21 mouse cellular contexts compared by ENCODE assay signal in genomic region chr11:56243447-56243846, GRCm38 (mm10).
DNase-seq lines count a peak whose midpoint lies in the region; ATAC-seq lines count a peak whose summit lies in the region.
"Had no signal": no experiment of that assay in that cellular context is flagged by ENCODE, and none has a peak within 500 bp of the region (broad histone marks: within the 10 kb centered on the region; RNA-seq: fewer than 3 reads in every experiment).

No protein-coding gene starts in this region.

- H3K4me1 ChIP-seq in forebrain, embryonic 13.5 days, result peaks cover 22% of the 10 kb centered on the region
- H3K4me1 ChIP-seq in forebrain, embryonic 12.5 days, result peaks cover 25% of the 10 kb centered on the region
- H3K4me1 ChIP-seq: embryonic facial prominence, embryonic 12.5 days; heart, embryonic 12.5 days had no signal

- ATAC-seq in forebrain, embryonic 13.5 days, result peak; percentile 23; the same call in 1 of the 2 replicates
- no peak for ATAC-seq in forebrain, embryonic 12.5 days (ENCODE audit: low FRiP score)
- ATAC-seq: midbrain, embryonic 15.5 days had no signal

- no peaks in the 10 kb centered on the region for H3K36me3 ChIP-seq in forebrain, embryonic 13.5 days (ENCODE audit: poor library complexity, severe bottlenecking)
- H3K36me3 ChIP-seq in forebrain, embryonic 12.5 days (replicated peaks), result no peaks in the 10 kb centered on the region
- H3K36me3 ChIP-seq: embryonic facial prominence, embryonic 12.5 days; heart, embryonic 12.5 days; limb, embryonic 10.5 days; midbrain, embryonic 15.5 days had no signal

- peak overlapping the region; percentile 19; the same call in 1 of the 2 replicates for H3K27ac ChIP-seq in forebrain, embryonic 13.5 days
- no peak overlapping the region for H3K27ac ChIP-seq in forebrain, embryonic 12.5 days
- H3K27ac ChIP-seq: embryonic facial prominence, embryonic 12.5 days; limb, embryonic 10.5 days; midbrain, embryonic 15.5 days had no signal

- no peaks in the 10 kb centered on the region for H3K9me3 ChIP-seq in forebrain, embryonic 13.5 days (replicated peaks)
- no peaks in the 10 kb centered on the region for H3K9me3 ChIP-seq in forebrain, embryonic 12.5 days
- H3K9me3 ChIP-seq: embryonic facial prominence, embryonic 12.5 days; heart, embryonic 12.5 days; limb, embryonic 10.5 days; midbrain, embryonic 15.5 days had no signal

- no peak overlapping the region for H3K9ac ChIP-seq in forebrain, embryonic 13.5 days
- H3K9ac ChIP-seq in forebrain, embryonic 12.5 days, result no peak overlapping the region
- H3K9ac ChIP-seq: embryonic facial prominence, embryonic 12.5 days; heart, embryonic 12.5 days; lung, embryonic 14.5 days; midbrain, embryonic 15.5 days had no signal

- 63% methylated on average over 8 of the region's 8 CpGs for WGBS in forebrain, embryonic 13.5 days
- 80% methylated on average over 8 of the region's 8 CpGs for WGBS in forebrain, embryonic 12.5 days

- H3K4me2 ChIP-seq in forebrain, embryonic 13.5 days, result no peak overlapping the region
- no peak overlapping the region for H3K4me2 ChIP-seq in forebrain, embryonic 12.5 days
- H3K4me2 ChIP-seq: embryonic facial prominence, embryonic 12.5 days; heart, embryonic 12.5 days; liver, embryonic 11.5 days; lung, embryonic 14.5 days; midbrain, embryonic 15.5 days had no signal

- H3K27me3 ChIP-seq in forebrain, embryonic 13.5 days, result no peaks in the 10 kb centered on the region
- no peaks in the 10 kb centered on the region for H3K27me3 ChIP-seq in forebrain, embryonic 12.5 days
- H3K27me3 ChIP-seq: CH12.LX; embryonic facial prominence, embryonic 12.5 days; heart, embryonic 12.5 days; midbrain, embryonic 15.5 days had no signal

- peak; percentile 34 to 61 for DNase-seq in layer of hippocampus, adult 18-20 months (ENCODE audit: low spot score in 2 of 2)
- no peak for DNase-seq in layer of hippocampus, postnatal 25 days (ENCODE audit: extremely low spot score in 1 of 2, low spot score in 1 of 2)
- peak; percentile 6 for DNase-seq in right cerebral cortex, postnatal 14 days
- DNase-seq in right cerebral cortex, adult 2 months (ENCODE audit: low spot score in 2 of 2), result no peak
- no peak for DNase-seq in adrenal gland, postnatal 4 days (ENCODE audit: low spot score in 2 of 2)
- DNase-seq: adrenal gland, adult 2 months; cerebellum, adult 2 months; heart, postnatal 36 days; kidney, adult 8-10 months; kidney, postnatal 25 days; lung, embryonic 14.5 days; retina, postnatal 1 day; thymus, postnatal 25 days had no signal

- no peak overlapping the region for H3K4me3 ChIP-seq in forebrain, embryonic 13.5 days
- H3K4me3 ChIP-seq in forebrain, embryonic 12.5 days (replicated peaks), result no peak overlapping the region
- H3K4me3 ChIP-seq: embryonic facial prominence, embryonic 12.5 days; heart, embryonic 12.5 days; limb, embryonic 10.5 days; midbrain, embryonic 15.5 days had no signal

Comparison
In these comparisons a context has a peak if more than half of its experiments do, and no peak if none do; other contexts are left out.
1. DNase-seq: peak in layer of hippocampus, adult 18-20 months (2 of 2) and right cerebral cortex, postnatal 14 days (single experiment); none in layer of hippocampus, postnatal 25 days (0 of 2), right cerebral cortex, adult 2 months (0 of 2) and adrenal gland, postnatal 4 days (0 of 2).